Mouse (Mus musculus) intestine, embryonic 16.5 days (tissue): ENCODE results near the gene Ldah. TPM values are rescaled to one million over a fixed set of nuclear protein-coding genes. Genes with fewer than 3 reads are reported as not detected.

Experiments
- ATAC-seq: fragments of 200-750 bp; cut with Nextera tagmentation; 2 replicates; pipeline ENCODE4 v1.8.0; 2017; ENCODE audit warnings: moderate TSS enrichment, moderate library complexity
- H3K27ac ChIP-seq: fragments of 300-500 bp; sonication (generic); 2 replicates; pipeline ENCODE4 v1.5.1; 2014; ENCODE audit warnings: mild to moderate bottlenecking, low read length
- H3K27me3 ChIP-seq: fragments of 300-500 bp; sonication (generic); replicated peaks from 2 replicates; pipeline ENCODE4 v1.6.1; 2014; ENCODE audit warnings: low read length, control low read depth, mixed read lengths; ENCODE audit not compliant: control insufficient read depth, insufficient read depth
- H3K36me3 ChIP-seq: fragments of 300-500 bp; sonication (generic); 2 replicates; pipeline ENCODE4 v1.6.1; 2014; ENCODE audit warnings: low read length, control low read depth; ENCODE audit not compliant: control insufficient read depth, insufficient read depth
- H3K4me1 ChIP-seq: fragments of 300-500 bp; sonication (generic); 2 replicates; pipeline ENCODE4 v1.6.1; 2014; ENCODE audit warnings: low read length, control low read depth, mixed read lengths; ENCODE audit not compliant: control insufficient read depth, insufficient read depth
- H3K4me2 ChIP-seq: fragments of 300-500 bp; sonication (generic); 2 replicates; pipeline ENCODE4 v1.6.1; 2014; ENCODE audit warnings: low read depth, low read length, control low read depth
- H3K4me3 ChIP-seq: fragments of 300-500 bp; sonication (generic); 2 replicates; pipeline ENCODE4 v1.5.1; 2014; ENCODE audit warnings: mild to moderate bottlenecking, low read length
- H3K9ac ChIP-seq: fragments of 300-500 bp; sonication (generic); 2 replicates; pipeline ENCODE4 v1.6.1; 2014; ENCODE audit warnings: low read depth, low read length
- H3K9me3 ChIP-seq: fragments of 300-500 bp; sonication (generic); 2 replicates; pipeline ENCODE4 v1.6.1; 2016; ENCODE audit warnings: low read length, control low read depth; ENCODE audit not compliant: control insufficient read depth
- WGBS: fragments of 180-500 bp; shearing (Covaris S2); extraction: QIAGEN DNeasy Blood & Tissue Kit; methylation state at CpG from one replicate; pipeline ENCODE4 v1.1.7; 2014; 5-methylcytosine and 5-hydroxymethylcytosine counted together
- polyA plus RNA-seq: library from polyadenylated mRNA; unstranded; fragments of >200 nt; fragmentation: Nextera tagmentation; extraction: Ambion mirVana; gene quantifications from 2 replicates; pipeline ENCODE4 v1.2.1, GENCODE M21; 2015

The Ldah gene
- polyA plus RNA-seq, 1 experiment from 2014 or later = 60.0 TPM

DNA sequence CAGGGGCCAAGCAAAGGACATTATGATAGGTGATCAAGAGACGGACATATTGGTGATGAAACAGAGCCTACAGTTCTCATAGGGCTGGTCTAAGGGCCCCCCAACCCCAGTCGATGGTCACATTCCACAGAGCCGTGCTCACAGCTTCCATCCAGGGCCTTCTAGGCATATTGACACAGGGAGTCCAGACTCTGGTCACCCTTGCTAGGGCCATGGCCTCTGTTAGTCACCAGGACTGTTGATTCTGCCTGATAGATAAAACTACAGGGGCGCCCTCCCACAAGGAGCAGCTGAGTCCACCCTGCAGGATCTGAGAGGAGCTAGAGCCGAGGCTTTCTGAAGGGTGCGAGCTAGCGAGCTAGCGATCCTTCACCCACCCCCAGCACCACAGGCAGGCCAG is 125.7 kb downstream of the Ldah start:
- H3K9ac ChIP-seq = no peak overlapping the region
- 72% methylated on average over 8 of the region's 8 CpGs for WGBS
- peaks cover 14% of the 10 kb centered on the region for H3K4me1 ChIP-seq
- no peak overlapping the region for H3K4me3 ChIP-seq
- ATAC-seq = no peak
- H3K4me2 ChIP-seq = no peak overlapping the region
- no peaks in the 10 kb centered on the region for H3K9me3 ChIP-seq
- H3K27ac ChIP-seq = no peak overlapping the region
- no peaks in the 10 kb centered on the region for H3K27me3 ChIP-seq
- H3K36me3 ChIP-seq = peaks cover 8% of the 10 kb centered on the region

DNA sequence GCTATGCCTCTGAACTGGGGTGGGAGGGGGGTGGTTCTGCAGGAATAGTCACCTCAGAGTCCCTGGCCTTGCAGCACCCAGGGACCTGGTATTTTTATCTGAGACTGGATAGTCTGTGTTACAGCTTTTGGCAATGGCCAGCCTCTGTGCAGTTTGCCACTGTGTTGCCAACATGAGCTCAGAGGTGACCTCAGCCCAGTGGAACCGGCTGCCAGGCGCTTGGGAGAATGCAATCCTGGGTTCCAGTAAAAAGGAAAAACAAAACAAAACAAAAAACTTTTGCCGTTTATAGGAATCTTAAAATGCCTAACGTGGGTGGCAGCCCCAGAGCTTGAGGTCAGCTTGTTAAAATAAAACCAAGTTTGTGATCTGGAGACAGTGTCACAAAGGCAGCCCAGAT is 126.4 kb downstream of the Ldah start:
- Histone ChIP-seq H3K27ac (no peak overlapping the region), H3K4me1 (peaks cover 14% of the 10 kb centered on the region), H3K4me2 (no peak overlapping the region), H3K36me3 (peaks cover 4% of the 10 kb centered on the region; the same call in 1 of the 2 replicates), H3K9ac (no peak overlapping the region), H3K4me3 (no peak overlapping the region), H3K27me3 (no peaks in the 10 kb centered on the region), H3K9me3 (no peaks in the 10 kb centered on the region)
- 82% methylated on average over 4 of the region's 4 CpGs for WGBS
- ATAC-seq = no peak

Other genes with a start within 250 kb of the Ldah start
- 61.3 and 94.9 TPM in 2 replicates for gene Apob, start 230.5 kb upstream of the Ldah start, polyA plus RNA-seq
- not detected in 2 replicates for gene Gdf7, start 93.8 kb downstream of the Ldah start, polyA plus RNA-seq
- gene Hs1bp3, start 105.3 kb downstream of the Ldah start, polyA plus RNA-seq = 30.3 and 32.5 TPM in 2 replicates